Mouse (Mus musculus) limb, embryonic 11.5 days (tissue): ENCODE measurements around the gene Osbpl11. TPM values are rescaled to one million over a fixed set of nuclear protein-coding genes. Genes with fewer than 3 reads are reported as not detected.

Experiments used
- ATAC-seq: fragments of 200-750 bp; cut with Nextera tagmentation; 2 replicates; pipeline ENCODE4 v1.8.0; 2017; ENCODE audit warnings: low read depth; ENCODE audit not compliant: insufficient number of reproducible peaks, low FRiP score, low TSS enrichment
- DNase-seq: peaks from one replicate; pipeline ENCODE4 v3.0.0-alpha.2; 2015; ENCODE audit warnings: low spot score
- H3K27ac ChIP-seq: fragments of 300-500 bp; sonication (generic); replicated peaks from 2 replicates; pipeline ENCODE4 v1.5.1; 2014; ENCODE audit warnings: low read depth, mild to moderate bottlenecking, low read length
- H3K27me3 ChIP-seq: fragments of 300-500 bp; sonication (generic); 2 replicates; pipeline ENCODE4 v1.6.1; 2014; ENCODE audit warnings: mild to moderate bottlenecking, low read length, mixed read lengths; ENCODE audit not compliant: control insufficient read depth, insufficient read depth
- H3K36me3 ChIP-seq: fragments of 300-500 bp; sonication (generic); 2 replicates; pipeline ENCODE4 v1.6.1; 2014; ENCODE audit warnings: mild to moderate bottlenecking, low read length, moderate library complexity, mixed read lengths; ENCODE audit not compliant: control insufficient read depth, insufficient read depth
- H3K4me1 ChIP-seq: fragments of 300-500 bp; sonication (generic); 2 replicates; pipeline ENCODE4 v1.6.1; 2014; ENCODE audit warnings: low read length, mixed read lengths; ENCODE audit not compliant: control insufficient read depth, insufficient read depth
- H3K4me2 ChIP-seq: fragments of 300-500 bp; sonication (generic); 2 replicates; pipeline ENCODE4 v1.6.1; 2014; ENCODE audit warnings: low read depth, mild to moderate bottlenecking, moderate library complexity; ENCODE audit not compliant: severe bottlenecking
- H3K4me3 ChIP-seq: fragments of 300-500 bp; sonication (generic); 2 replicates; pipeline ENCODE4 v1.5.1; 2014; ENCODE audit warnings: low read depth, low read length
- H3K9ac ChIP-seq: fragments of 300-500 bp; sonication (generic); 2 replicates; pipeline ENCODE4 v1.6.1; 2014; ENCODE audit warnings: mild to moderate bottlenecking, low read length
- H3K9me3 ChIP-seq: fragments of 300-500 bp; sonication (generic); 2 replicates; pipeline ENCODE4 v1.6.1; 2016; ENCODE audit warnings: low read length; ENCODE audit not compliant: control insufficient read depth
- WGBS: fragments of 180-500 bp; shearing (Covaris S2); extraction: QIAGEN DNeasy Blood & Tissue Kit; methylation state at CpG from one replicate; pipeline ENCODE4 v1.1.7; 2014; 5-methylcytosine and 5-hydroxymethylcytosine counted together
- polyA plus RNA-seq: library from polyadenylated mRNA; unstranded; fragments of >200 nt; fragmentation: Nextera tagmentation; extraction: Ambion mirVana; gene quantifications from 2 replicates; pipeline ENCODE4 v1.2.1, GENCODE M21; 2014

Osbpl11 gene
- polyA plus RNA-seq, 1 experiment from 2014 or later = 23.3 TPM

GRCm38 (mm10) chr16:33267616-33268253, 82.9 kb downstream of the Osbpl11 start:
- H3K27ac ChIP-seq = no peak overlapping the region
- H3K4me1 ChIP-seq = no peaks in the 10 kb centered on the region
- no peak overlapping the region for H3K9ac ChIP-seq
- no peak overlapping the region for H3K4me2 ChIP-seq
- H3K4me3 ChIP-seq = no peak overlapping the region
- H3K36me3 ChIP-seq = peaks cover 7% of the 10 kb centered on the region; the same call in 1 of the 2 replicates
- 93% methylated on average over 9 of the region's 9 CpGs for WGBS
- ATAC-seq = no peak
- H3K9me3 ChIP-seq = no peaks in the 10 kb centered on the region
- no peak for DNase-seq
- no peaks in the 10 kb centered on the region for H3K27me3 ChIP-seq

- Histone ChIP-seq H3K4me1 (no peaks in the 10 kb centered on the region), H3K4me3 (no peak overlapping the region), H3K27me3 (no peaks in the 10 kb centered on the region), H3K9me3 (no peaks in the 10 kb centered on the region), H3K9ac (no peak overlapping the region), H3K4me2 (no peak overlapping the region), H3K36me3 (0 out of 2 replicates have a peak, but pooled peaks cover 2% of the 10 kb centered on the region), H3K27ac (no peak overlapping the region)
- ATAC-seq (no peak), DNase-seq (no peak)
- 97% methylated on average over 4 of the region's 4 CpGs for WGBS
Observed at GRCm38 (mm10) chr16:33271824-33272223, 87.0 kb downstream of the Osbpl11 start.

- no peak overlapping the region for H3K27ac ChIP-seq
- no peak overlapping the region for H3K9ac ChIP-seq
- peaks cover 2% of the 10 kb centered on the region; the same call in 1 of the 2 replicates for H3K36me3 ChIP-seq
- DNase-seq (no peak), ATAC-seq (no peak)
- H3K4me1 ChIP-seq = no peaks in the 10 kb centered on the region
- no peaks in the 10 kb centered on the region for H3K9me3 ChIP-seq
- H3K4me2 ChIP-seq = no peak overlapping the region
- no peak overlapping the region for H3K4me3 ChIP-seq
- no peaks in the 10 kb centered on the region for H3K27me3 ChIP-seq
- 95% methylated on average over 1 of the region's 1 CpGs for WGBS
Observed at GRCm38 (mm10) chr16:33283079-33283478, 98.2 kb downstream of the Osbpl11 start.

GRCm38 (mm10) chr16:33288536-33288935, 103.7 kb downstream of the Osbpl11 start:
- Histone ChIP-seq H3K9ac (no peak overlapping the region), H3K36me3 (peaks cover 19% of the 10 kb centered on the region), H3K27ac (no peak overlapping the region), H3K27me3 (no peaks in the 10 kb centered on the region), H3K4me3 (no peak overlapping the region), H3K4me1 (no peaks in the 10 kb centered on the region), H3K9me3 (peaks cover 5% of the 10 kb centered on the region; the same call in 1 of the 2 replicates), H3K4me2 (no peak overlapping the region)
- WGBS = 82% methylated on average over 9 of the region's 9 CpGs
- DNase-seq (no peak), ATAC-seq (no peak)

- Histone ChIP-seq H3K4me2 (no peak overlapping the region), H3K27me3 (no peaks in the 10 kb centered on the region), H3K9me3 (peaks cover 5% of the 10 kb centered on the region; the same call in 1 of the 2 replicates), H3K36me3 (peaks cover 25% of the 10 kb centered on the region), H3K27ac (no peak overlapping the region), H3K4me3 (no peak overlapping the region), H3K4me1 (no peaks in the 10 kb centered on the region), H3K9ac (no peak overlapping the region)
- WGBS = 83% methylated on average over 7 of the region's 7 CpGs
- DNase-seq (no peak), ATAC-seq (no peak)
Observed at GRCm38 (mm10) chr16:33289981-33290380, 105.1 kb downstream of the Osbpl11 start.

- peaks cover 5% of the 10 kb centered on the region; the same call in 1 of the 2 replicates for H3K9me3 ChIP-seq
- peaks cover 29% of the 10 kb centered on the region for H3K36me3 ChIP-seq
- no peak overlapping the region for H3K9ac ChIP-seq
- H3K4me3 ChIP-seq = no peak overlapping the region
- no peak for ATAC-seq
- H3K27ac ChIP-seq = no peak overlapping the region
- no peak for DNase-seq
- H3K4me2 ChIP-seq = no peak overlapping the region
- 97% methylated on average over 7 of the region's 7 CpGs for WGBS
- H3K27me3 ChIP-seq = no peaks in the 10 kb centered on the region
- H3K4me1 ChIP-seq = no peaks in the 10 kb centered on the region
Observed at GRCm38 (mm10) chr16:33292241-33292640, 107.4 kb downstream of the Osbpl11 start.

Other genes starting within 250 kb of the Osbpl11 start
- gene Iqcg, start 128.9 kb upstream of the Osbpl11 start, polyA plus RNA-seq = 2.5 and 3.6 TPM in 2 replicates
- 1,047 and 1,076 TPM in 2 replicates for gene Rpl35a, start 128.6 kb upstream of the Osbpl11 start, polyA plus RNA-seq
- gene Lmln, start 122.5 kb upstream of the Osbpl11 start, polyA plus RNA-seq = 2.0 and 3.3 TPM in 2 replicates
- 70.8 and 72.2 TPM in 2 replicates for gene Snx4, start 66.4 kb downstream of the Osbpl11 start, polyA plus RNA-seq
- 47.4 and 50.5 TPM in 2 replicates for gene Zfp148, start 195.8 kb downstream of the Osbpl11 start, polyA plus RNA-seq